Mouse (Mus musculus): ENCODE measurements around the gene Scarb1.

DNA sequence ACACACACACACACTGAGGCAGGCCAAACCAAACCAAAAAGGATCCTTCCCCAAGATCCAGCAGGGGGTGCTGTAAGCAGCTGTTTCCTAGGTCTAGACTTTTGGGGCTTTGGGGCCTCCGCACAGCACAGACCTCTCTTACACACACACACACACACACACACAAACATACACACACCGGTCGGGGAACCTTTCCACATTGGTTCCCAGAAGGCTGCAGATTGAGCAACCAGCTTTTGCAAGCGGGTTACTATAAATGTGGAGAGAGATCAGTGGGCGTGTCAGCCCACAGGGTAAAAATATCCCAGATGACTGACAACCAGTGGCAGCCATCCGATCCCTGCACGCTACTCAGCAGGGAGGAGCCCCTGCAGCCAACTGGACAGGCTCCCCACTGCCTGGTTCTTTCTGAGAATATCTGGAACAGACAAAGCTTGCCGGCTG, 67.2 kb downstream of the Scarb1 start:
- TF ChIP-seq POLR2A (IDR thresholded peaks at IDR 0.05; ENCODE audit: low read depth, low read length) = no peak
- TF ChIP-seq CTCF (IDR thresholded peaks at IDR 0.05; ENCODE audit: extremely low read depth, insufficient read depth, insufficient read length, insufficient replicate concordance) = peak; percentile 36; the same call in 1 of the 2 replicates

Data from spleen, adult 2 months (tissue).